Mouse (Mus musculus) embryonic facial prominence, embryonic 15.5 days (tissue): ENCODE results near the gene Anks3. TPM values are rescaled to one million over a fixed set of nuclear protein-coding genes. Genes with fewer than 3 reads are reported as not detected.

Experiments used
- ATAC-seq: fragments of 200-750 bp; cut with Nextera tagmentation; 2 replicates; pipeline ENCODE4 v1.8.0; 2017; ENCODE audit warnings: low read depth, moderate TSS enrichment; ENCODE audit not compliant: insufficient number of reproducible peaks, low FRiP score, low TSS enrichment
- H3K27ac ChIP-seq: fragments of 300-500 bp; sonication (generic); replicated peaks from 2 replicates; pipeline ENCODE4 v1.5.1; 2015; ENCODE audit warnings: mild to moderate bottlenecking, inconsistent platforms
- H3K27me3 ChIP-seq: fragments of 300-500 bp; sonication (generic); 2 replicates; pipeline ENCODE4 v1.6.1; 2015; ENCODE audit warnings: inconsistent platforms
- H3K36me3 ChIP-seq: fragments of 300-500 bp; sonication (generic); 2 replicates; pipeline ENCODE4 v1.6.1; 2015; ENCODE audit warnings: mild to moderate bottlenecking, inconsistent platforms
- H3K4me1 ChIP-seq: fragments of 300-500 bp; sonication (generic); 2 replicates; pipeline ENCODE4 v1.6.1; 2015; ENCODE audit warnings: inconsistent platforms
- H3K4me2 ChIP-seq: fragments of 300-500 bp; sonication (generic); replicated peaks from 2 replicates; pipeline ENCODE4 v1.6.1; 2015; ENCODE audit warnings: mild to moderate bottlenecking, inconsistent platforms
- H3K4me3 ChIP-seq: fragments of 300-500 bp; sonication (generic); replicated peaks from 2 replicates; pipeline ENCODE4 v1.5.1; 2015; ENCODE audit warnings: mild to moderate bottlenecking, inconsistent platforms
- H3K9ac ChIP-seq: fragments of 300-500 bp; sonication (generic); 2 replicates; pipeline ENCODE4 v1.6.1; 2015; ENCODE audit warnings: inconsistent platforms
- H3K9me3 ChIP-seq: fragments of 300-500 bp; sonication (generic); replicated peaks from 2 replicates; pipeline ENCODE4 v1.6.1; 2016; ENCODE audit warnings: inconsistent platforms
- WGBS: fragments of 180-500 bp; shearing (Covaris S2); methylation state at CpG from one replicate; pipeline ENCODE4 v1.1.7; 2015; 5-methylcytosine and 5-hydroxymethylcytosine counted together
- polyA plus RNA-seq: library from polyadenylated mRNA; unstranded; fragments of >200 nt; fragmentation: Nextera tagmentation; extraction: Ambion mirVana; gene quantifications from 2 replicates; pipeline ENCODE4 v1.2.1, GENCODE M21; 2015

The Anks3 gene
- polyA plus RNA-seq, 1 experiment from 2014 or later = 72.8 TPM

GRCm38 (mm10) chr16:4941016-4941415, 23.0 kb downstream of the Anks3 start:
- no peak overlapping the region for H3K4me2 ChIP-seq
- peaks cover 73% of the 10 kb centered on the region for H3K36me3 ChIP-seq
- no peak overlapping the region for H3K4me3 ChIP-seq
- no peak for ATAC-seq
- H3K9ac ChIP-seq = no peak overlapping the region
- H3K27ac ChIP-seq = no peak overlapping the region
- H3K9me3 ChIP-seq = no peaks in the 10 kb centered on the region
- no peaks in the 10 kb centered on the region for H3K27me3 ChIP-seq
- H3K4me1 ChIP-seq = peaks cover 21% of the 10 kb centered on the region

GRCm38 (mm10) chr16:4940311-4940850, 23.6 kb downstream of the Anks3 start:
- Histone ChIP-seq H3K4me1 (peaks cover 24% of the 10 kb centered on the region), H3K9me3 (no peaks in the 10 kb centered on the region), H3K27ac (no peak overlapping the region), H3K36me3 (peaks cover 74% of the 10 kb centered on the region), H3K4me3 (peak overlapping the region; percentile 95; the same call in 1 of the 2 replicates), H3K4me2 (peak overlapping the region; percentile 79; the same call in 1 of the 2 replicates), H3K9ac (no peak overlapping the region), H3K27me3 (no peaks in the 10 kb centered on the region)
- ATAC-seq = no peak
- 82% methylated on average over 10 of the region's 10 CpGs for WGBS

GRCm38 (mm10) chr16:4939412-4939811, 24.6 kb downstream of the Anks3 start:
- H3K27ac ChIP-seq = peak overlapping the region; percentile 91

GRCm38 (mm10) chr16:4938989-4939388, 25.0 kb downstream of the Anks3 start:
- Histone ChIP-seq H3K9ac (peak overlapping the region; percentile 99), H3K9me3 (no peaks in the 10 kb centered on the region), H3K4me3 (peak overlapping the region; percentile 95), H3K27ac (peak overlapping the region; percentile 91), H3K4me1 (peaks cover 24% of the 10 kb centered on the region), H3K27me3 (no peaks in the 10 kb centered on the region), H3K36me3 (peaks cover 77% of the 10 kb centered on the region), H3K4me2 (peak overlapping the region; percentile 79)
- under 1% methylated on average over 28 of the region's 28 CpGs for WGBS
- peak; percentile 93 for ATAC-seq

More at GRCm38 (mm10) chr16:4939412-4939811, 24.6 kb downstream of the Anks3 start:
- H3K36me3 ChIP-seq = peaks cover 75% of the 10 kb centered on the region
- H3K9me3 ChIP-seq = no peaks in the 10 kb centered on the region
- peak overlapping the region; percentile 79 for H3K4me2 ChIP-seq
- H3K9ac ChIP-seq = peak overlapping the region; percentile 99
- ATAC-seq = peak; percentile 52
- no peaks in the 10 kb centered on the region for H3K27me3 ChIP-seq
- H3K4me1 ChIP-seq = peaks cover 24% of the 10 kb centered on the region
- H3K4me3 ChIP-seq = peak overlapping the region; percentile 95
- WGBS = 4% methylated on average over 16 of the region's 16 CpGs

GRCm38 (mm10) chr16:4938461-4938860, 25.5 kb downstream of the Anks3 start, which contains the start of gene Nudt16l1:
Gene Nudt16l1, plus strand, starts transcription at chr16:4938761.
- ATAC-seq = peak; percentile 0; the same call in 1 of the 2 replicates
- H3K36me3 ChIP-seq = peaks cover 77% of the 10 kb centered on the region

GRCm38 (mm10) chr16:4937351-4938190, 26.4 kb downstream of the Anks3 start:
- Histone ChIP-seq H3K27me3 (no peaks in the 10 kb centered on the region), H3K4me2 (no peak overlapping the region), H3K4me1 (peaks cover 24% of the 10 kb centered on the region), H3K27ac (no peak overlapping the region), H3K36me3 (peaks cover 77% of the 10 kb centered on the region), H3K9me3 (no peaks in the 10 kb centered on the region), H3K9ac (no peak overlapping the region), H3K4me3 (no peak overlapping the region)
- ATAC-seq = no peak
- 89% methylated on average over 8 of the region's 8 CpGs for WGBS

More at GRCm38 (mm10) chr16:4938461-4938860, 25.5 kb downstream of the Anks3 start, which contains the start of gene Nudt16l1:
- 4% methylated on average over 2 of the region's 2 CpGs for WGBS
- Histone ChIP-seq H3K4me1 (peaks cover 24% of the 10 kb centered on the region), H3K27me3 (no peaks in the 10 kb centered on the region), H3K4me3 (peak within 1 kb of the TSS; percentile 95), H3K4me2 (peak within 1 kb of the TSS; percentile 79), H3K9me3 (no peaks in the 10 kb centered on the region), H3K27ac (peak within 1 kb of the TSS; percentile 91), H3K9ac (peak within 1 kb of the TSS; percentile 99)

GRCm38 (mm10) chr16:4935931-4936703, 27.9 kb downstream of the Anks3 start:
- WGBS = 73% methylated on average over 10 of the region's 10 CpGs
- Histone ChIP-seq H3K9ac (no peak overlapping the region), H3K4me3 (no peak overlapping the region), H3K9me3 (no peaks in the 10 kb centered on the region), H3K4me2 (no peak overlapping the region), H3K4me1 (peaks cover 24% of the 10 kb centered on the region), H3K27me3 (no peaks in the 10 kb centered on the region), H3K27ac (peak overlapping the region; percentile 69), H3K36me3 (peaks cover 76% of the 10 kb centered on the region)
- no peak for ATAC-seq

GRCm38 (mm10) chr16:4935430-4935829, 28.6 kb downstream of the Anks3 start:
- Histone ChIP-seq H3K4me3 (no peak overlapping the region), H3K9me3 (no peaks in the 10 kb centered on the region), H3K9ac (no peak overlapping the region), H3K27ac (peak overlapping the region; percentile 69; the same call in 1 of the 2 replicates), H3K36me3 (peaks cover 76% of the 10 kb centered on the region), H3K27me3 (no peaks in the 10 kb centered on the region), H3K4me1 (peaks cover 21% of the 10 kb centered on the region), H3K4me2 (no peak overlapping the region)
- WGBS = 95% methylated on average over 31 of the region's 31 CpGs
- no peak for ATAC-seq

GRCm38 (mm10) chr16:4932429-4932828, 31.6 kb downstream of the Anks3 start:
- 81% methylated on average over 3 of the region's 3 CpGs for WGBS
- ATAC-seq = no peak
- H3K9ac ChIP-seq = no peak overlapping the region

GRCm38 (mm10) chr16:4928474-4928873, 35.5 kb downstream of the Anks3 start:
- H3K4me1 ChIP-seq = no peaks in the 10 kb centered on the region
- 84% methylated on average over 2 of the region's 2 CpGs for WGBS
- no peak overlapping the region for H3K27ac ChIP-seq
- H3K36me3 ChIP-seq = peaks cover 95% of the 10 kb centered on the region
- H3K9ac ChIP-seq = no peak overlapping the region
- no peak overlapping the region for H3K4me3 ChIP-seq
- H3K9me3 ChIP-seq = no peaks in the 10 kb centered on the region
- H3K27me3 ChIP-seq = no peaks in the 10 kb centered on the region
- no peak overlapping the region for H3K4me2 ChIP-seq
- no peak for ATAC-seq

More at GRCm38 (mm10) chr16:4932429-4932828, 31.6 kb downstream of the Anks3 start:
- H3K27me3 ChIP-seq = no peaks in the 10 kb centered on the region
- no peaks in the 10 kb centered on the region for H3K9me3 ChIP-seq
- no peak overlapping the region for H3K4me3 ChIP-seq
- peaks cover 4% of the 10 kb centered on the region; the same call in 1 of the 2 replicates for H3K4me1 ChIP-seq
- no peak overlapping the region for H3K4me2 ChIP-seq
- no peak overlapping the region for H3K27ac ChIP-seq
- H3K36me3 ChIP-seq = peaks cover 95% of the 10 kb centered on the region

GRCm38 (mm10) chr16:4927967-4928366, 36.0 kb downstream of the Anks3 start:
- H3K27ac ChIP-seq = no peak overlapping the region
- H3K4me3 ChIP-seq = no peak overlapping the region
- H3K36me3 ChIP-seq = peaks cover 95% of the 10 kb centered on the region
- H3K9me3 ChIP-seq = no peaks in the 10 kb centered on the region
- H3K4me1 ChIP-seq = no peaks in the 10 kb centered on the region
- ATAC-seq = no peak
- no peak overlapping the region for H3K9ac ChIP-seq
- no peaks in the 10 kb centered on the region for H3K27me3 ChIP-seq
- no peak overlapping the region for H3K4me2 ChIP-seq
- WGBS = 91% methylated on average over 7 of the region's 7 CpGs
